Mouse (Mus musculus): ENCODE data around the gene Ccdc152. TPM values are rescaled to one million over a fixed set of nuclear protein-coding genes. Genes with fewer than 3 reads are reported as not detected.

The Ccdc152 gene
- polyA plus RNA-seq, 1 experiment from 2014 or later: 22.5 TPM

Other genes with a start within 250 kb of the Ccdc152 start
- 3,955 to 15,839 TPM (median 14,226 TPM) in 3 replicates for gene Selenop, start 35.0 kb downstream of the Ccdc152 start, polyA plus RNA-seq (2018)